Mouse (Mus musculus): Measurements from ENCODE around the gene Brinp3.
"Not testable (repeated sequence)": the region's sequence is repeated elsewhere in the genome, so short reads cannot be mapped to it uniquely, and the experiment has no call there.

Brinp3 gene

DNA sequence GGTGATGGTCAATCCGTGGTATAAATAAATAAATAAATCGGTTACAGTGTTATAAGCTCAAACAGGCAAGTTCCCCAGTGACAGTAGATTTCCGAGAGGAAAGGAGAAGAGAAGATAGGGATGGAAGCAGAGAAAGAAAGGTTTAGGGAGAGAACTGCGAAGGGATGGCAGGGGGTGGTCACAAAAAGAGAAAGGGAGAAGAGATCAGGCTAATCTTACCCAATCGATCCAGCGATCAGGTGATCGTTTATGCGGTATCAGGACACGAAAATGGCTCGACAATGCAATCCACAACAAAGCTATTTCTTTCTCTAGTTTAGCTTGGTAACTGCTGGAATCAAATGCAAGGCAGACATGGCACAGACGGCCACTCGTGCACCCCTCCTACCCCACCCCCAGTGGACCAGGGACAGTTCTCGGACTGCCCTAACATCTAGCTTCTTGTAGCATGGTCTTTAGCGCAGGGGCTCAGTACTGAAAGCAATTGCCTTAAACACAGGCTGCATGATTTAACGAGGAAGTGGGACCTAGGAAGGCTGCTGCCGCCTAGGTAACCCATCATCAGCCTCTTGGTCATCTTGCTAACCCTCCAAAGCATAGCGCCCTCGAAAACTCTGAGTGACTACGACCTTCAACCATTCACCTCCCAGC is at the start of gene Brinp3:
Brinp3 (plus strand) TSS at position 80 of the 651 bp plus-strand sequence.
- in situ Hi-C loops (cut with MboI) = no loop called here

DNA sequence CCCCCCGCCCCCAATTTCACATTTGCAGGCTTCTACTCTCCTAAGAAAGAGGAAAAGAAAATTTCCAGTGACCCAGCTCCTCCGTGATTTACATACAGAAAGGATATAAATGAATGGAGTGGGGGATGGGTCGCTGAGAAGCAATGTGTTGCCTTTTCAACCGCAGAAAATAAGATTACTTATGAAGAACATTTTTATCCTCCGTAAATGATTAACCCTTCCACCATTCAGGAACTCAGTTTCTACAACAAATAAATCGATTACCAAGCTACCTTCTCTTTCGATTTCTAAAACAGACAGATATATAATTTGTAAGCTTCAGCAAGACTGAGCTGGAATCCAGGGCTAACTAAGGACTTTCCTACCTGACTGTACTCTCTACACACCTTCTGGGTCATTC is 339 bp upstream of the Brinp3 start:
- in situ Hi-C loops (cut with MboI) = no loop called here

DNA sequence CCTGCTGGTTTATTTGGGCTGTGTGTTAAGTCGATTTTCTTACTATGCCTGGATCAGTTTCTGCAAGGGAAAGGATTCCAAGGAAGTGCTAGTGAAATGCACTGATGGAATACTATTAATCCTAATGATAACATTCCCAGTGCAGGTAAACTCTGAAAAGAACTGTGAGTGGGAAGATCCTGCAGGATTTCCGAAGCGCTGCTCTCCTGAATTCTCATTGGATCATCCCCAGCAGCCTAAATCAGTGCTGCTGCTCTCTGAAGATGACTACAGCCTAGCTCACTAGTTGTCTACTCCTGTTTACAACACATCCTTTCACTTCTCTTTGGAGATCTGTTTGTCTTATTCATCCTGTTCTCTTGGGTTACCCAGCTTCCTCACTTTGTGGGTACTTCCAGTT is 826 bp downstream of the Brinp3 start:
- in situ Hi-C loops (cut with MboI) = no loop called here

GRCm38 (mm10) chr1:146497381-146498081 is 3.0 kb downstream of the Brinp3 start:
- in situ Hi-C loops (cut with MboI) = no loop called here

- in situ Hi-C loops (cut with MboI) = no loop called here
Observed at GRCm38 (mm10) chr1:146498085-146498779, 3.7 kb downstream of the Brinp3 start.

- in situ Hi-C loops (cut with MboI) = no loop called here
Observed at GRCm38 (mm10) chr1:146498780-146499114, 4.2 kb downstream of the Brinp3 start.

DNA sequence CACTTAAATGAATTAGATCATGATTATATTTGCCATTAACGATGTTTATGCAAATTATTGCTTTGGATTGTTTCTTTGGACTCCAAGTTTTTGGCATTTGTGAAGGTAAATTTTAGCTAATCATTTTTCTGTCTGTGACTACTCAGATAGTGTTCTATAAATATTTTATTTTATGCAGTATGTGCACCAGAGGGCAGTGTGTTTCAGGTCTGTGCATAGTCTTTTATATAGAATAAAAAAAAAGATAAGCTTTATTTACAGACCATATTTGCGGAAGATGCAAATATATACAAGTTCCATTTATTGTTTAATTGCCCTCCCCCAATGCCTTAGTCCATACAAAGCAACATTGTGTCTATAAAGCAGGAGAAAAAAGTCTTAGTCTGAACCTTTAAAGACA is 20.8 kb downstream of the Brinp3 start:
- in situ Hi-C loops (cut with MboI) = no loop called here

DNA sequence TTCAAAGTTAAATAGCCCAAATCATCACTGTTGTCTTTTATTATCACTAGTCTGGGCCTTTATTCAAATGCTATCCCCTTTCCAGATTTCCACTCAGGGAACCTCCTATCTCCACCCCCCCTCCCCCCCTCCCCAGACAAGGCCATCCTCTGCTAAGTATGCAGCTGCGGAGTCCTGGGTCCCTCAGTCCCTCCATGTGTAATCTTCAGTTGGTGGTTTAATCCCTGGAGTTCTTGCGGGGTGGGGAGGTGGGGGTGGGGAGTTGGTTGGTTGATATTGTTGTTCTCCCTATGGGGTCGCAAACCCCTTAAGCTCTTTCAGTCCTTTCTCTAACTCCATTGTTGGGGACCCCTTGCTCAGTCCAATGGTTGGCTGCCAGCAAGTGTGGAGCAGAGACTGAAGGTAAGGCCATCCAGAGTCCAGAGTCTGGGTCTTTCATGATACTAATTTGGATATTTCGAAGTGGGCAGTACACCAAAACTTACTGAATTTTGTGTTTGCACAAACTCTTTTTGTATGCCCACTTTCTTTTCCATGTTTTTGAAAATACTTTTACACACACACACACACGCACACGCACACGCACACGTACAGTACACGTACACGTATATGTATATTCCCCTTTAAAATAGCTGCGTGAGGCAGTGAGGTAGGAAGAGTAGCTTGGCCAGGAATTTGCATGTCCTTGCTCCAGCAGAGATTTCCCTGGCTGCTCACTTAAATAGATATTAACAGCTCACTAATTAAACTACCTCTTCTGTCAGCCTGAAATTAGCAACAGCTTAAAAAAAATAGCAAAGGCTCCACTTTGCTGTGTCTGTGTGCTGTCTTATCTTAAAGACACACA is 29.4 kb downstream of the Brinp3 start:
- in situ Hi-C loops (cut with MboI) = no loop called here

- in situ Hi-C loops (cut with MboI) = no loop called here
Observed at GRCm38 (mm10) chr1:146528572-146528971, 34.0 kb downstream of the Brinp3 start.

DNA sequence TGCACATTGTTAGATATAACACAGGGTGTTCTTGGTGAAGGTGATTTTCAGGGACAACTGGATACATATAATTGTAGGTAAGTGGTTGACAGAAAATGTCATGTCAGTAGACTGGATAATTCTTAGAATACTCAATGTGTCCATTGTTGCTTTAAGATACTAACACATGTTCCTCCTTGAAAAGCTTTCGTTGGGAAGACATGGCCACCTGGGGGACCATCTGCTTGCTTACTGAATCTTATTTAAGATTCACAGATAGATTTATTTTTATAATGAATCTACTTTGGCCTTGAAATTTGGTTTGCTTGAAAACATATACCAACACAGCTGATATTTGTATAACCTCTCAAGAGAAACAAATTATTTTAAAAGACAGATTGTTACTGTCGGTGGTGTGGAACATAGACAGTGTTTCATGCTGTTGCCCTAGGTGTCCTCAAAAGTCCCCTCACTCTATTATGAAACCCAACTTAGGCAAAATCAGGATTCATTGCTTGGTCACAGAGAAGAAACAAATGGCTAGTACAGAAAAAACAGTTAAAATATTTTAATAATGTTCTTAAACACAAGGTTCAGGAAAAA is 52.4 kb downstream of the Brinp3 start:
- in situ Hi-C loops (cut with MboI) = no loop called here

DNA sequence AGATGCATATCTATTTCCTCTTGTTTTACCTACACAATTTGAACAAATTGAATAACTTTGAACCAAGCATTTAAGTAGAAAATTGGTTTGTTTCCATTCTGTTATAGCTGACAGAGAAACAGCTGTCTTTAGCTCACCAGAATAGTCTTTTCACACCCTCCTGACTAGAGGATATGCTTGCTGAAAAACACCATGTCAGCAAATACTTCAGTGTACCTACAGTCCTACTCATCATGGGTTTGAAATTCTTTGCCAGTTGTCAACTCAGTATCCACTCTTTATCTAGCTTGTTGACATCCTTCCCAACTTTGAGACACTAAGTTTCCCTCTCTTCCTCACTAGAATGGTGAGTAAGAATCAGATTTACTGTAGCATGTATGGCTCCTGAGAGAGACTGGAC is 62.4 kb downstream of the Brinp3 start:
- in situ Hi-C loops (cut with MboI) = no loop called here

DNA sequence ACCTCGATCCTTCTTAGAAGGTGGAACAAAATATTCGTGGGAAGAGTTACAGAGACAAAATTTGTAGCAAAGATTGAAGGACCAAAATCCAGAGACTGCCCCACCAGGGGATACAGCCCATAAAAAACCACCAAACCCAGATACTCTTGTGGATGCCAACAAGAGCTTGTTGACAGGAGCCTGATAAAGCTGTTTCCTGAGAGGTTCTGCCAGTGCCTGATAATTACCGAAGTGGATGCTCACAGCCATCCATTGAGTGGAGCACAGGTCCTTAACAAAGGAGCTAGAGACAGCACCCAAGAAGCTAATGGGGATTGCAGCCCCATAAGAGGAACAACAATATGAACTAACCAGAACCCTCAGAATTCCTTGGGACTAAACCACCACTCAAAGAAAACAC is 67.6 kb downstream of the Brinp3 start:
- in situ Hi-C loops (cut with MboI) = no loop called here

GRCm38 (mm10) chr1:146584181-146584580 is 89.6 kb downstream of the Brinp3 start:
- in situ Hi-C loops (cut with MboI) = no loop called here

DNA sequence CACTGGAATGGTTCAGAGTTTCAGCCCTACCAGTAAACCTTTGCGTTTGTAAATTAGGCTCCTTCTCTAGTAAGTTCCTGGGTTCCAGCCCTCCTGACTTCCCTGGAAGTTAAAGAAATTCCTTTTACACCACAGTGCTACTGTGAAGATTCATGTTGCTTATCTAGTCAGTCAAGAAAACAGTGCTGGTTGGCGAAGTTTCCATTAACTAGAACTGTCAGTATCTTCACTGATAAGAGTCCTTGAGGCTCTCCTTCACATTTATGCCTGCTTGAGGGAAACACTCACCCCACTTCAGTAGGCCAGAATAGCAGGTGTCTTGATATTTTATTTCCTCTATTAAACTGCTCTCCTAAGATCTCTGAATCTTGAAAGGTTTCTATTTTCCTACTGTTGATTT is 138.3 kb downstream of the Brinp3 start:
- in situ Hi-C loops (cut with MboI) = no loop called here

DNA sequence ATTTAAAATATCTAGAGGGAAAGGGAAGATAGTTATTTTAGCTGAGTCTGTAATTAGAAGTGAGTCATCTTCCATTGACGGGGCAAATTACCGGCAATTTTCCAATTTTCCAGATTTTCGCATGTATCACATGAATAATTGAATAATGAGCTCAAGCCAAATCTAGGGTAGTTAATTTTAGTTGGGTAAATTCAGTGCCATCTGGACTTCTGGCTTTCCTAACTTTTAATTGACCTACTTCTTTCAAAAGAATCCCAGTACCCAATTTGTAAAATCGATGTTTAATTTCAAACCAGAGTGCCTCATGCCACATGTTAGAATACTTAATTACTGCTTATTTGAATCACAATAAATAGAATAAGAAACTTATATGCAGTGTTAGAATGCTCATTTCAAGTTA is 162.7 kb downstream of the Brinp3 start:
- in situ Hi-C loops (cut with MboI) = no loop called here

GRCm38 (mm10) chr1:146700724-146701123 is 206.2 kb downstream of the Brinp3 start:
- in situ Hi-C loops (cut with MboI) = no loop called here

GRCm38 (mm10) chr1:146719556-146719955 is 225.0 kb downstream of the Brinp3 start:
- in situ Hi-C loops (cut with MboI) = no loop called here

DNA sequence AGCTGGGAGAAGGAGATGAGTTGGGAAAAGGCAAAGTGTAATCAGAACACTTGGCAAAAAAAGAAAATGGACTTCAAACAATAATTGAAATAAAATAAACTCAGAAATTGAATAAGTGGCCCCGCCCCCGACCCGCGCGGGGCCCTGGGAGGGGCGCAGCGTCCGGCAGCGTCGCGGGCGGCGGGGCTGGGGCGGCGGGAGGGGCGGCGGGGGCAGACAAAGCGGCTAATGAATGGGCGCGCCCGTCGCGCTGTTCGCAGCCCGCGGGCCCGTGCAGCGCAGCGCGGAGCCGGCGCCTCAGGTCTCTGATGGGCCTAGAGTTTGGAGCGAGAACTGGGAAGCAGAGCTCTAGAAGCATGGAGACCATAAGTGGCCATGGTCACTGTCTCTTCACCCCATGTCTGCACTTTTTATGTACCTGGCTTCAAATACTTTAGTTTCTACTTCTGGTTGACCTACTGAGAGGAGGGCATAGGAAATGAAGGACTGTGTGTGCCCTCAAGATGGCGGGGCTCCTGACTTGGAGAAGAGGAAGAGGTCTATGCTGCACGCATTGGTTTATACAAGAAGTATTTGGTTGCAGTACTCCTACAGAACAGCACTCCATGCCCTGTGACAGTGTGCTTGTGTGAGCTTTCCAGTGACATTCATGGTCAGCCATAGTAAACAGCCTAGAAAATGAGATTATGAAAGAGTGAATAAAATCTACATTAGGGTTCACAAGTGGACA is 230.4 kb downstream of the Brinp3 start:
- in situ Hi-C loops (cut with MboI) = not testable (repeated sequence)

DNA sequence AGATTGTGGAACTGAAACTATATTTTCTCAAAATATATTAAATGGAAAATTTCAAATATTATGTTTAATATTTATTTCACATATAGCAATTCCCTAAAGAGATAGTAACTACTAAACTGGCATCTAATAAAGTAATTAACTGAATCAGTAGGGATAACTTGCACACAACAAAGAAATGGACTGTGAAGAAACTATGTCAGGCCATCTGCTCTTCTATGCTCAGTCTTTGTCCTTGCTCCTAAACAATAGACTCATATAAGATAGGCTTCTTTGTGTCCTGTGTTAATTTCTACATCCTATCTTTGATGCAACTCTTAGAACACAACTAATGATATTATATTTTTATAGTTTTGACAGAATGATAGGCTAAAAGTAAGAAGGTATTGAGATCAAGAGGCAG is 256.5 kb downstream of the Brinp3 start:
- in situ Hi-C loops (cut with MboI) = no loop called here

- in situ Hi-C loops (cut with MboI) = no loop called here
Observed at GRCm38 (mm10) chr1:146783259-146783658, 288.7 kb downstream of the Brinp3 start.

GRCm38 (mm10) chr1:146787236-146787635 is 292.7 kb downstream of the Brinp3 start:
- in situ Hi-C loops (cut with MboI) = no loop called here

Measured in mature B cell (primary cell).